Mouse (Mus musculus) effector memory CD4-positive, alpha-beta T cell, adult 7 months (primary cell): ENCODE data around the gene Ankrd49. TPM values are rescaled to one million over a fixed set of nuclear protein-coding genes. Genes with fewer than 3 reads are reported as not detected.

Experiments
- polyA plus RNA-seq: library from polyadenylated mRNA; unstranded; fragments of 100-300 nt; shearing (Covaris generic); gene quantifications from one replicate; pipeline ENCODE4 v1.2.1, GENCODE M21; 2017

The Ankrd49 gene
- 13.2 TPM for polyA plus RNA-seq

GRCm38 (mm10) chr9:14784039-14785002, at the start of gene Ankrd49, which contains the start of gene Mre11a:
Gene Ankrd49 (minus strand): TSS chr9:14784856.
Gene Mre11a (plus strand): TSS chr9:14784654.

DNA sequence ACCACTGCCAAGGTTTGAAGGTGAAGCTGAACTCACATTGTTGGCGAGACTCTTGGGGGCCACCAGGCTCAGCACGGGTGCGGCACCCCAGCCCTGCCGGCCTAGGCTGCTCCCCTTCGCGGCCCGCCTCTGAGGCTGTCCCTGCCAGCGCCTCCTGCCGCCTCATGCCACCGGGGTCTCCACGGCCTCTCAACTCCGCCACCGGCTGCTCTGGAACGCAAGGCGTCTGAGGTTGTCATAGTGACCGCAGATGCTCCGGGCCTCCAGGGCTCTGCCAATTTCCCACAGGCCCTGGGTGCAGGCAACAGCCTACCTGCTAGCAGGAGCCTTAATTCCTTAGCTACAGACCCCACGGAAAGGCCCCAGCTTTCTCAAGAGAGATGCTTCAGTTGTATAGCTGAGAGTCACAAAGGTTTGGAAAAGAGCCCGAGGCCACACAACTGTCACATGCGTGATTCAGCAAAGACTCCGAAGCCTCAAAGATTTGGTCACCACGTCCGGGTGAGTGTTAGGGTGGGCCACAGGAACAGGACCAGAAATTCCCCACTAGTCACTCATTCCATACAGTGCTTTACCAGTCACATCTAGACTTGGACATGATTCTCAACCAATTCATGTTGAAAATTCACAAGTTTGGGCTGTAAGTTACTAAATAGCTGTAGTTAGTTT, 13.7 kb downstream of the Ankrd49 start, which contains the start of gene 1700012B09Rik:
TSS of gene 1700012B09Rik (minus strand) at position 228 of the 669 bp plus-strand sequence.

DNA sequence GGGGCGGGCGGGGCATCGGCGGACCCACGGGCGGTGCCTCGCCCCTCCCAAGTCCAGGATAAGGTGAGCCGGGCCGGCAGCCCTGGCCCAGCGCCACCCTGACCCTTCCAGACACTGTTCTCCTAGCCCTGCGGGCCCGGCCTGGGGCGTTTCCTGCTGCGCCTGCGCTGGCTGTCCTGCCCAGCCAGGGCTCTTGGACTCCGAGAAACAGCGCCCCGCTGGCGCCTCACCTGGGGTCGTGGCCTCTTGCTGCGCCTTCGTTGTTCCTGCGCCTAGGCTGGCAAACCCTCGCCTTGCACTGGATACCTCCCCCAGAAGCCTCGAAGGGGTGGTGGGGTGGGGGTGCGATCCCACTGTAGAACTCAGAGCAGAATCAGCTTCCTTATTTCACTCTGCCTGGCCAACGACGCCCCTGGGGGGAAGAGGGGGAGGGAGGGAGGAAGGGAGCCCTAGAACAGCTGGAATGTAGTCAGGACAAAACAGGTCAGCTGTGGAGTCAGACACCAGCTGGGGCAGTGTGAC, 32.6 kb downstream of the Ankrd49 start, which contains the start of gene Fut4:
TSS of gene Fut4 (minus strand) at position 393 of the 522 bp plus-strand sequence.

DNA sequence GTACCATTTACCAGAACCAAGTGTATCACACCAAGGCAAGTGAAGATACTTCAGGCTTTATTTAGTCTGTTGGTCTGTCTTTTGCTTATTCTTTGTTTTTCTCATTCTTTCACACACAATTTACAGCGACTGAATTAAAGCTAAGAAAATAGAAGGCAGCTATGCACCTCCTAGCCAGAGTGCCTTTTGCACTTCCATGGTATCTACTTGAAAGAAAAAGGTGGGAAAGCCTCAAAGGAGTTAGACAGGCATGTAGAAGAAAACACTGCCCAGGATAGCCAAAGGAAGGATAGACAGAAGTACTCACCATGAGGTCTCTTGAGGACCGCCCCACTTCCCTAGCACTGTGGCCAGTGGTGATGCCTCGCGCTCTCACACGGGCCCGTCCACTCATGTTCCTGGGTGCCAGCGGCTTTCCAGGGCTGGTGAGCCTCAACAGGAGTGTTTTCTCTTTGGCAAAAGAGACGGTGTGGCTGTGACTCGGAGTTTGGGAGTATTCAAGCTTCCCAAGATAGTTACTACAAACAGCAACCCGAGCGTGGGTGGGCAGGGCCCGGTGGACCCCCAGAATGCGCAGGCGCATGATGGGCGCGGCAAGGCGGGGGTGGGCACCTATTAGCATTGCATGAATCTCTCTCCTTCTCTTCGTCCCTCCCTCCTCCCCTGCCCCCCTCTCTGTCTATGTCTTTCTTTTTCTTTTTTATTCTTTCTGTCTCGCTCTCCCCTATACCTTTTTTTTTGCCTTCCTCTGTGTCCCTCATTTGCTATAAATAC, 44.3 kb downstream of the Ankrd49 start, which contains the start of gene Piwil4:
TSS of gene Piwil4 (minus strand) at position 583 of the 774 bp plus-strand sequence.

Other genes starting within 250 kb of the Ankrd49 start
- 0.10 TPM for gene Amotl1, start 139.8 kb downstream of the Ankrd49 start, polyA plus RNA-seq
- not detected for gene Piwil4, start 44.1 kb downstream of the Ankrd49 start, polyA plus RNA-seq
- gene Fut4, start 32.5 kb downstream of the Ankrd49 start, polyA plus RNA-seq: not detected
- gene 1700012B09Rik, start 13.8 kb downstream of the Ankrd49 start, polyA plus RNA-seq: not detected
- 21.3 TPM for gene Mre11a, start 202 bp downstream of the Ankrd49 start, polyA plus RNA-seq
- 0.60 TPM for gene Gpr83, start 75.4 kb upstream of the Ankrd49 start, polyA plus RNA-seq
- gene Izumo1r, start 119.1 kb upstream of the Ankrd49 start, polyA plus RNA-seq: 22.6 TPM